In the genomic region with DNA sequence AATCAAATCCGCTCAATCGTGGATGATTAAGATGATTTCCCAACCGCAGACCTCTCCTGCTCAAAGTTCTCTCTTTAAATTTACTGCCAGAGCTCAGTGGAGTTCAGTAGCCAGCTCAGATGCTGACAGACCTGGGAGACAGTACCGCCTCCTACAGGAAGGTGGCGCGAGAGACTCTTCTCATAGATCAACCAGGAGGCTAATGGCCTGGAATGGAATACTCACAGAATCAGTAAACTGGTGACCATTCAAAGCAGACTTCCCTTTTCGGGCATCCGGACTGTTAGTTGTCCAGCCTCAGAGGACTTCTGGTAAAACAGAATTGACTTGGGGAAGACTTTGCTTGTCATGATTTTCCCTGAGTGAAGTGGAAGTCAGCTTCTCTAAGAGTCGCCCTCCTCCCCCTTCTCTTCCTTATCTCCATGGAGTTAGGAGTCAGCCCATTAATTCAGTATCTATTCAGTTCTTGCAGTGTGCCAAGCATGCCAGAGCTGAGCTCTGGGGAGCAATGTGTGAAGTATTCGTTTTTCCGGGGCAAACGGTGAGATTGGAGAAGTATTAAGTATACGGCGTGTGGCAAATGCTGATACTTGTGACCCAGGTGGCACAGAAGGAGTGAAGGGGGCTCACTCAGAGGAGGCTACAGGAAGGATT, we compare ENCODE assay signal across 8 mouse cellular contexts.
DNase-seq lines count a peak whose midpoint lies in the region; ATAC-seq and TF ChIP-seq lines count a peak whose summit lies in the region.

No protein-coding gene starts in this region.

- no peaks in the 10 kb centered on the region for H3K9me3 ChIP-seq in liver, embryonic 12.5 days (replicated peaks)
- H3K9me3 ChIP-seq in embryonic facial prominence, embryonic 10.5 days, result no peaks in the 10 kb centered on the region
- no peaks in the 10 kb centered on the region for H3K9me3 ChIP-seq in liver, embryonic 14.5 days (ENCODE audit: control insufficient read depth, low read length)

- H3K4me2 ChIP-seq in liver, embryonic 12.5 days, result no peak overlapping the region
- no peak overlapping the region for H3K4me2 ChIP-seq in liver, embryonic 14.5 days (ENCODE audit: low read depth)

- H3K9ac ChIP-seq in liver, embryonic 12.5 days, result no peak overlapping the region
- no peak overlapping the region for H3K9ac ChIP-seq in liver, embryonic 14.5 days (replicated peaks)

- H3K36me3 ChIP-seq in liver, embryonic 12.5 days, result no peaks in the 10 kb centered on the region
- no peaks in the 10 kb centered on the region for H3K36me3 ChIP-seq in embryonic facial prominence, embryonic 10.5 days (replicated peaks)
- no peaks in the 10 kb centered on the region for H3K36me3 ChIP-seq in liver, embryonic 14.5 days (replicated peaks; ENCODE audit: control insufficient read depth, insufficient read depth, low read depth)

- no peak overlapping the region for H3K27ac ChIP-seq in liver, embryonic 12.5 days
- no peak overlapping the region for H3K27ac ChIP-seq in embryonic facial prominence, embryonic 10.5 days (replicated peaks)
- no peak overlapping the region for H3K27ac ChIP-seq in liver, embryonic 14.5 days

- no peak for ATAC-seq in liver, embryonic 12.5 days
- ATAC-seq in liver, embryonic 14.5 days (ENCODE audit: insufficient read depth), result no peak
- peak; percentile 56; the same call in 1 of the 2 replicates for ATAC-seq in neutrophil, adult 5-6 weeks (ENCODE audit: extremely low read depth, insufficient number of reproducible peaks, low FRiP score, poor library complexity, severe bottlenecking)

- peak; percentile 57 for DNase-seq in liver
- peak; percentile 77 for DNase-seq in embryonic facial prominence, embryonic 10.5 days (ENCODE audit: low spot score)
- DNase-seq in heart, adult 8-10 months (ENCODE audit: low spot score), result peak; percentile 61
- peak; percentile 91 for DNase-seq in kidney, postnatal 10 days
- DNase-seq in liver, embryonic 14.5 days (ENCODE audit: low read depth in 3 of 3, low spot score in 3 of 3), result peak; percentile 0 to 2 (median 1)
- peak; percentile 15 to 20 for DNase-seq in thymus, adult 18-20 months

- no peak for TF ChIP-seq EP300 in liver, embryonic 14.5 days (IDR thresholded peaks at IDR 0.05; ENCODE audit: low read depth)

- WGBS in liver, embryonic 12.5 days (ENCODE audit: insufficient replicate concordance), result 31% methylated on average over 14 of the region's 14 CpGs
- 44% methylated on average over 14 of the region's 14 CpGs for WGBS in embryonic facial prominence, embryonic 10.5 days
- WGBS in liver, embryonic 14.5 days (ENCODE audit: insufficient replicate concordance), result 28% methylated on average over 14 of the region's 14 CpGs

- TF ChIP-seq CTCF in liver, embryonic 14.5 days (IDR thresholded peaks at IDR 0.05; ENCODE audit: low read depth), result peak; percentile 63

- H3K27me3 ChIP-seq in liver, embryonic 12.5 days (replicated peaks), result no peaks in the 10 kb centered on the region
- no peaks in the 10 kb centered on the region for H3K27me3 ChIP-seq in embryonic facial prominence, embryonic 10.5 days (replicated peaks; ENCODE audit: low read depth, poor library complexity, severe bottlenecking)
- no peaks in the 10 kb centered on the region for H3K27me3 ChIP-seq in liver, embryonic 14.5 days (ENCODE audit: control insufficient read depth, insufficient read depth, low read length)

- no peaks in the 10 kb centered on the region for H3K4me1 ChIP-seq in liver, embryonic 12.5 days
- H3K4me1 ChIP-seq in embryonic facial prominence, embryonic 10.5 days, result no peaks in the 10 kb centered on the region
- H3K4me1 ChIP-seq in liver, embryonic 14.5 days (replicated peaks; ENCODE audit: control insufficient read depth in 2 of 2, insufficient read depth in 2 of 2, low read length in 1 of 2), result no peaks in the 10 kb centered on the region

- H3K4me3 ChIP-seq in liver, embryonic 12.5 days, result no peak overlapping the region
- H3K4me3 ChIP-seq in embryonic facial prominence, embryonic 10.5 days, result no peak overlapping the region
- H3K4me3 ChIP-seq in liver, embryonic 14.5 days (ENCODE audit: insufficient read depth in 1 of 2, low read depth in 2 of 2, low read length in 2 of 2), result no peak overlapping the region

Comparison
In these comparisons a context has a peak if more than half of its experiments do, and no peak if none do; other contexts are left out.
1. DNase-seq: peak in every context shown above with its lines; median percentile 91 in kidney, postnatal 10 days; 77 in embryonic facial prominence, embryonic 10.5 days; 61 in heart, adult 8-10 months; 57 in liver; 18 in thymus, adult 18-20 months; 1 in liver, embryonic 14.5 days.